Mouse (Mus musculus) intestine, embryonic 16.5 days (tissue): ENCODE data around the gene Egfl8. TPM values are rescaled to one million over a fixed set of nuclear protein-coding genes. Genes with fewer than 3 reads are reported as not detected.

Source experiments
- ATAC-seq: fragments of 200-750 bp; cut with Nextera tagmentation; 2 replicates; pipeline ENCODE4 v1.8.0; 2017; ENCODE audit warnings: moderate TSS enrichment, moderate library complexity
- H3K27ac ChIP-seq: fragments of 300-500 bp; sonication (generic); 2 replicates; pipeline ENCODE4 v1.5.1; 2014; ENCODE audit warnings: mild to moderate bottlenecking, low read length
- H3K27me3 ChIP-seq: fragments of 300-500 bp; sonication (generic); replicated peaks from 2 replicates; pipeline ENCODE4 v1.6.1; 2014; ENCODE audit warnings: low read length, control low read depth, mixed read lengths; ENCODE audit not compliant: control insufficient read depth, insufficient read depth
- H3K36me3 ChIP-seq: fragments of 300-500 bp; sonication (generic); 2 replicates; pipeline ENCODE4 v1.6.1; 2014; ENCODE audit warnings: low read length, control low read depth; ENCODE audit not compliant: control insufficient read depth, insufficient read depth
- H3K4me1 ChIP-seq: fragments of 300-500 bp; sonication (generic); 2 replicates; pipeline ENCODE4 v1.6.1; 2014; ENCODE audit warnings: low read length, control low read depth, mixed read lengths; ENCODE audit not compliant: control insufficient read depth, insufficient read depth
- H3K4me2 ChIP-seq: fragments of 300-500 bp; sonication (generic); 2 replicates; pipeline ENCODE4 v1.6.1; 2014; ENCODE audit warnings: low read depth, low read length, control low read depth
- H3K4me3 ChIP-seq: fragments of 300-500 bp; sonication (generic); 2 replicates; pipeline ENCODE4 v1.5.1; 2014; ENCODE audit warnings: mild to moderate bottlenecking, low read length
- H3K9ac ChIP-seq: fragments of 300-500 bp; sonication (generic); 2 replicates; pipeline ENCODE4 v1.6.1; 2014; ENCODE audit warnings: low read depth, low read length
- H3K9me3 ChIP-seq: fragments of 300-500 bp; sonication (generic); 2 replicates; pipeline ENCODE4 v1.6.1; 2016; ENCODE audit warnings: low read length, control low read depth; ENCODE audit not compliant: control insufficient read depth
- WGBS: fragments of 180-500 bp; shearing (Covaris S2); extraction: QIAGEN DNeasy Blood & Tissue Kit; methylation state at CpG from one replicate; pipeline ENCODE4 v1.1.7; 2014; 5-methylcytosine and 5-hydroxymethylcytosine counted together
- polyA plus RNA-seq: library from polyadenylated mRNA; unstranded; fragments of >200 nt; fragmentation: Nextera tagmentation; extraction: Ambion mirVana; gene quantifications from 2 replicates; pipeline ENCODE4 v1.2.1, GENCODE M21; 2015

Egfl8 gene
- polyA plus RNA-seq, 1 experiment from 2014 or later = 4.6 TPM

DNA sequence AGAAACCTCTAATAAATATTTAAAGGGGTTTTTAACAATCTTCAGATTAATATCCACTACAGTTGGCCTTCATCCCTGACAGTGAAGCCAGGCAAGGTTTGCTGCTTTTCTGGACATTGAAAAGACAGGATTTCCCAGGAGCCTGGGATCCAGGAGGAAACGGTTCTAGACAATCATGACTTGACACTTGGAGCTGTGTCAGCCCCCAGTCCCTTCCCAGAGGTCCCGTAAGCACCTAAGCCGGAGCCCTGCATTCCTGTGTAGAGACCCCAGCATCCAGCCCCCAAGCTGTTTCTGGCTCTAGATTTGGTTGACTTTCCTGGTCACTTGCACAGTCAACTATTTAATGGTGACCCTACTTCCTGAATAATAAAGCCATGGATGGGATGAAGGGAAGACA is 42.8 kb upstream of the Egfl8 start:
- H3K4me2 ChIP-seq = no peak overlapping the region
- H3K36me3 ChIP-seq = no peaks in the 10 kb centered on the region
- no peak overlapping the region for H3K9ac ChIP-seq
- no peak overlapping the region for H3K4me3 ChIP-seq
- H3K27ac ChIP-seq = no peak overlapping the region
- H3K9me3 ChIP-seq = no peaks in the 10 kb centered on the region
- no peak for ATAC-seq
- H3K4me1 ChIP-seq = peaks cover 36% of the 10 kb centered on the region
- peaks cover 12% of the 10 kb centered on the region for H3K27me3 ChIP-seq
- 75% methylated on average over 3 of the region's 3 CpGs for WGBS

DNA sequence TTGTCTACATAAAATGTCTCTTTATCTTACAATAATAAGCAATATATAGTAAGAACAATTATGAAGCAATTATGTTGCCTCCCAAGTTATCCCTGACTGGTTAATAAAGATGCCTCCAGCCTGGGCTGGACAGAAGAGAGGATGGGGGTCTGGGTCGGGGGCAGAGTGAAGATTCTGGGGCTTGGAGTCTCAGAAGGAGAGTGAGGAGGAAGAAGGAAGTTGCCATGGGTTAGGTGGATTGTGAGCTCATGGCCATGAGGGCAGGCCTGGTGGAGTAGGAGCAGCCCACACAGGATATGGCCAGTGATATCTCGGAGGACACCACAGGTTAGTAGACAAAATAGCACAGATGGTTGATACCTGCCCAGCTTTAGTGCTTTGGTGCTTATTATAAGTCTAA is 42.4 kb upstream of the Egfl8 start:
- peaks cover 12% of the 10 kb centered on the region for H3K27me3 ChIP-seq
- peaks cover 36% of the 10 kb centered on the region for H3K4me1 ChIP-seq
- H3K36me3 ChIP-seq = no peaks in the 10 kb centered on the region; the same call in 1 of the 2 replicates
- no peak overlapping the region for H3K27ac ChIP-seq
- no peak for ATAC-seq
- H3K4me2 ChIP-seq = no peak overlapping the region
- no peaks in the 10 kb centered on the region for H3K9me3 ChIP-seq
- 72% methylated on average over 2 of the region's 2 CpGs for WGBS
- no peak overlapping the region for H3K4me3 ChIP-seq
- no peak overlapping the region for H3K9ac ChIP-seq

DNA sequence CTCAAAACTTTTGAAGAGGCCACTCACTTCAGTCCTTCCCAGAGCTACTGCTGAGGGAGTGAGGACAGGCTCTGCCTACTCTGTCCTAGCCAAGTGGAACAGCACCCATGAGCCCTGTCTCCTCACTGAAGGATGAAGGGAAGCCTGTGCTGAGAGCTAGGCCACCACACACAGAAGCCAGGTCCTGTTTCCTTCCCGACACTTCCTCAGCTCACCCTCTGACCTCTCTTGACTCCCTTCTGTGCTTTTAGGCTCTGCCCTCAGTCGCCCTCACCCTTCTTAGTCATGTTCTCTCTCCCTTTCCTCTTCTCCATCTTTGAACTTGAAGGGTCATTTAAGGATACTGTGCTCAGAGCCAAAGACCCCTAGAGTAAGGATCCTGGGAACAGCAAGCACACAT is 41.5 kb upstream of the Egfl8 start:
- Histone ChIP-seq H3K4me1 (peaks cover 36% of the 10 kb centered on the region), H3K9me3 (no peaks in the 10 kb centered on the region), H3K36me3 (no peaks in the 10 kb centered on the region; the same call in 1 of the 2 replicates), H3K27me3 (peaks cover 12% of the 10 kb centered on the region), H3K4me3 (no peak overlapping the region), H3K9ac (no peak overlapping the region), H3K27ac (no peak overlapping the region), H3K4me2 (no peak overlapping the region)
- WGBS = 43% methylated on average over 2 of the region's 2 CpGs
- no peak for ATAC-seq

DNA sequence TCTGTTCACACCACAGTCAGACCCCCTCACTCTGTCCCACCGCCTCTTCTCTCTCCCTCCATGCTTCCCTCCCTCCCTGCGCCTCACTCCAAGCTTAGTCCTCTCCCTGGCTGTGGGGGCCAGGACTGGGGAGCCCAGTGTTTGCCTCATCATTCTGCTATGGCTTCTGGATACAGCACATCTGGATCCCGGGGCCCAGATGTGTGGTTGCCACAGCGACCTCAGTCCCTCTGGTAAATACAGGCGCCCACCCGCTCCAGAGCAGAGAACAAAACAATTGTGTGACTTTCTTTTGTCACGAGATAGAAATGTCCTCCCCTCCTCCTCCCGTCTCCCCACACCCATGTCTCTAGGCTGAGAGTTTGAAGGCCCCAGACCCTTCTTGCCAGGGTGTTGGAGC is 40.9 kb upstream of the Egfl8 start:
- no peak overlapping the region for H3K9ac ChIP-seq
- H3K4me1 ChIP-seq = peaks cover 35% of the 10 kb centered on the region
- no peaks in the 10 kb centered on the region; the same call in none of the 2 replicates for H3K36me3 ChIP-seq
- H3K27ac ChIP-seq = peak overlapping the region; percentile 82
- H3K4me3 ChIP-seq = no peak overlapping the region
- ATAC-seq = no peak
- no peaks in the 10 kb centered on the region for H3K9me3 ChIP-seq
- H3K4me2 ChIP-seq = no peak overlapping the region
- peaks cover 12% of the 10 kb centered on the region for H3K27me3 ChIP-seq
- WGBS = 52% methylated on average over 8 of the region's 8 CpGs

DNA sequence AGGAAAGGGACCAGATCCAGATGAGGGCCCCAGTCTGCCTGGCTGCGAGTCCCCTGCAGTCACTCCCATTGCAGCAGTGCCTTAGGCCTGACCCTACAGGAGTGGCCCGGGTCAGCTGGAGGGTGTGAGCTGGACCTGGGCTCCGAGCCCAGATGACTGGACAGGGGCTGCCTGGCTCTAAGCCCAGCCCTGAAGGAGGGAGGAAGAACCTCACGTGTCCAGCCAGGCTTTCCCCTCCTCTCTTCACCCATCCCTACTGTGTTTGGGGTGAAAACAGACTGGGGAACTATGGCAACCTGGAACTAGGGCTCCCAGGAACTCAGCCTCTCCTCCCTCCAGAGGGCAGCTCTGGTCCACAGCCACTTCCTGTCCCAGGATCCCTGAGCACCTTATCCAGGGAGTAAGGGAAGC is 39.8 kb upstream of the Egfl8 start:
- WGBS = 25% methylated on average over 4 of the region's 4 CpGs
- no peak overlapping the region for H3K4me2 ChIP-seq
- ATAC-seq = peak; percentile 80
- peak overlapping the region; percentile 38; the same call in 1 of the 2 replicates for H3K9ac ChIP-seq
- peaks cover 25% of the 10 kb centered on the region for H3K4me1 ChIP-seq
- peaks cover 12% of the 10 kb centered on the region; the same call in 1 of the 2 replicates for H3K27me3 ChIP-seq
- no peak overlapping the region for H3K4me3 ChIP-seq
- no peaks in the 10 kb centered on the region for H3K9me3 ChIP-seq
- H3K27ac ChIP-seq = peak overlapping the region; percentile 82
- H3K36me3 ChIP-seq = no peaks in the 10 kb centered on the region; the same call in none of the 2 replicates

DNA sequence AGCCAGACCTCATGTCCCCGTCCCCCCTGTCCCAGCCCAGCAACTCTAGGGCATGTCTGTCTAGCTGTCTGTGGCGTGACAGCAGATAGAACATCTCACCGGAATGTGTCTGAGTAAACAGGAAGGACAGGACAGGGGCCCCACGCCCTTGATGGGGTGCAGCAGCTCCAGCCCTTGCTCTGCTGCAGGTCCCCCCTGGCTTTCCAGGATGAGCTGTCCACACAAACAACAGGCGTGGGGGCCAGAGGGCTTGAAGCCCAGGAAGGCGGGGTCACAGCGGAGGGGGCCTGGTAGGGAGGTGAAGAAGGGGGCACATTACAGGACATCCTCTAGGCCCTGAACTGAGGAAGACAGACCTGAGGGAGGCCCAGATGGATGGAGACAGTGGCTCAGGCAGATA is 39.4 kb upstream of the Egfl8 start:
- no peaks in the 10 kb centered on the region for H3K9me3 ChIP-seq
- H3K27me3 ChIP-seq = peaks cover 9% of the 10 kb centered on the region; the same call in 1 of the 2 replicates
- no peaks in the 10 kb centered on the region; the same call in none of the 2 replicates for H3K36me3 ChIP-seq
- peak overlapping the region; percentile 38 for H3K9ac ChIP-seq
- WGBS = 50% methylated on average over 7 of the region's 7 CpGs
- H3K27ac ChIP-seq = peak overlapping the region; percentile 82
- no peak overlapping the region for H3K4me3 ChIP-seq
- no peak; the same call in 1 of the 2 replicates for ATAC-seq
- H3K4me1 ChIP-seq = peaks cover 22% of the 10 kb centered on the region
- no peak overlapping the region for H3K4me2 ChIP-seq

DNA sequence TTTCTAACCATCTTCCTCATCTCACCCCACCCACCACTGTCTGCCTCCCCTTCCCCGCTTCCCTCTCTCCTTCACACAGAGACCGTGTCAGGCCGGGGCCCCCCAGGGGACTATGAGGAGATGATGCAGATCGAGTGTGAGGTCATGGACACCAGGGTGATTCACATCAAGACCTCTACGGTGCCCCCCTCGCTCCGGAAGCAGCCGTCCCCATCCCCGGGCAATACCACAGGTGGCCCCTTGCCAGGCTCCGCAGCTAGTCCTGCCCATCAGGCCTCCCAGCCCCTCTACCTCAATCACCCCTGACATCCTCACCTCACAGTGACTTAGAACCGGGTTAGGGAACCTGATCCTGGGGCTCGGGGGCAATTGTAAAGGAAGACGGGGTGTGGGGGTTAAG is 38.6 kb upstream of the Egfl8 start:
- H3K4me2 ChIP-seq = no peak overlapping the region
- H3K27ac ChIP-seq = 0 out of 2 replicates have a peak overlapping the region, but pooled peaks have one; percentile 15
- H3K9ac ChIP-seq = peak overlapping the region; percentile 10; the same call in 1 of the 2 replicates
- ATAC-seq = no peak
- no peaks in the 10 kb centered on the region; the same call in none of the 2 replicates for H3K36me3 ChIP-seq
- 90% methylated on average over 13 of the region's 13 CpGs for WGBS
- H3K27me3 ChIP-seq = peaks cover 8% of the 10 kb centered on the region; the same call in 1 of the 2 replicates
- no peaks in the 10 kb centered on the region for H3K9me3 ChIP-seq
- peaks cover 22% of the 10 kb centered on the region for H3K4me1 ChIP-seq
- no peak overlapping the region for H3K4me3 ChIP-seq

DNA sequence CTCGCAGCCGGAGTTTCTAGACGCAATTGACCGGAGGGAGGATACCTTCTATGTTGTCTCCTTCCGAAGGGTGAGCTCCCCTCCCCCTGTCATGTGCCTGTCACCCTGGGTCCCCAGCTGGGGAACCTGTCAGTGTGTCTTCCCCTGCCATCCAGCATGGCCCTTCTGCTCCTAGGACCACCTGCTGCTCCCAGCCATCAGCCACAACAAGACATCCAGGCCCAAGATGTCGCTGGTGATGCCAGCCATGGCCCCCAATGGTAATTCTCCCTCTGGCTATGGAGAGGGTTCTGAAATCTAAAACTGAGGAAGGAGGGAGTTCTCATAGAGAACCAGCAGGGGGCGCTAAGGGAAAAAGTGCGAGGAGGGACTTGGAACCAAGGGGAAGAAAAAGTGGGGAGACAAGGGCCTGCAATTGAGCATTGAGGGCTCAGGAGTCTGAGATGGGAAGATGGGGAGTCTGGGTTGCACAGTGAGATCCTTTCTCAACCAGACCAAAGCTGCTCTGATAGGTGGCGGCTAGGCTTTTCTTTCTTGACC is 38.0 kb upstream of the Egfl8 start:
- WGBS = 68% methylated on average over 9 of the region's 9 CpGs
- ATAC-seq = no peak
- Histone ChIP-seq H3K9ac (no peak overlapping the region), H3K36me3 (no peaks in the 10 kb centered on the region; the same call in none of the 2 replicates), H3K9me3 (no peaks in the 10 kb centered on the region), H3K27me3 (peaks cover 3% of the 10 kb centered on the region; the same call in 1 of the 2 replicates), H3K4me2 (no peak overlapping the region), H3K27ac (no peak overlapping the region), H3K4me3 (no peak overlapping the region), H3K4me1 (peaks cover 22% of the 10 kb centered on the region)

DNA sequence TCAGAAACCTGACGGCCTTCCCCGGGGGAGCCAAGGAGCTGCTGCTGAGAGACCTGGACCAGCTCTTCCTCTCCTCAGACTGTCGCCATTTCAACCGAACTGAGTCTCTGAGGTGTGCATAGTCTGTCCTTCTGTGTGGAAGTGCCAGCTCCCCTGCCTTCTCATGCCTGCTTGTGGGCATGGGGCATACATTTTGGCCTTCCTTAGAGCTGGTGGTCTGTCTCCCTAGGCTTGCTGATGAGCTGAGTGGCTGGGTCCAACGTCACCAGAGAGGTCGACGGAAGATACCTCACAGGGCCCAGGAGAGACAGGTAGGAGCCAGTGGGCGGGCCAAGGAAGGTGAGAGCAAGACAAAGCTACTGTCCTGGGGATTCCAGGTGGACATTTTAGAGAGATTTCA is 37.2 kb upstream of the Egfl8 start:
- no peak overlapping the region for H3K4me3 ChIP-seq
- no peak overlapping the region for H3K4me2 ChIP-seq
- 91% methylated on average over 8 of the region's 8 CpGs for WGBS
- no peaks in the 10 kb centered on the region for H3K9me3 ChIP-seq
- no peaks in the 10 kb centered on the region for H3K27me3 ChIP-seq
- peaks cover 25% of the 10 kb centered on the region for H3K4me1 ChIP-seq
- no peak for ATAC-seq
- H3K36me3 ChIP-seq = no peaks in the 10 kb centered on the region; the same call in none of the 2 replicates
- H3K27ac ChIP-seq = no peak overlapping the region
- H3K9ac ChIP-seq = no peak overlapping the region
